Mouse (Mus musculus): ENCODE results near the gene Arsg.

DNA sequence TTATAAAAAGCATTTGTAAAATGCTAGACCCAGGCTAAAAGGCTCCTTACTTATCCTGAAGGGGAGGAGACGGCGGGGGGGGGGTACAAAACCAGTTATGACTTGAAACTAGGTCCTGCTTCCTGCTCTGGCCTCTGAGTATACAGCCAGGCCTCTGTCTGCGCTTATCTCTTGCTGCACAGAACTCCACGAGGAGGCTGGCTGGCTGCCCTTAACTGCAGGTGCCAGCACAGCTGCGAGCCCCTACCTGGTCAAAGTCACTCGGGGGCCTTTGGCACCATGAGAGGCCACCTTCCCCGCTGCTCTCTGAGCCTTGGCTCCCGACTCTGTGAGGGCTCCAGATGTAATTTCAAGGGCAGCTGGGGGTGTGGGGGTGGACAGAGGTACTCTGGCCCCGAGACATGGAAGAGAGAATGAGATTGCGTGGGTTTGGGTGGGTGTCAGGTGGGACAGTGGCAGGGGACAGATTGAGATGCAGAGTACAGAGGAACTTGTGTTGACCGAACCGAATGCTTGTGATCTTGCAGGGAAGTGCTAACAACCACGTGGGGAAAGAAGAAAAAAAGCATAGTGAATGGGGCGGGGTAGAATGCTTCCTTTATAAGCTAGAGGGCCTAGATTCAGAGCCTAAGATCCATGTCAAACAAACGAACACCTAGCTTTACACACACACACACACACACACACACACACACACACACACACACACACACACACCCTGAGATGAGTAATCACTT is 114.6 kb downstream of the Arsg start:
- TF ChIP-seq CTCF (IDR thresholded peaks at IDR 0.05; ENCODE audit: insufficient read depth, low read length): no peak
- no peak for TF ChIP-seq POLR2A (IDR thresholded peaks at IDR 0.05; ENCODE audit: borderline replicate concordance, extremely low read depth, low read depth, low read length)
